Mouse (Mus musculus): ENCODE data around the gene Nfil3.

The Nfil3 gene

GRCm38 (mm10) chr13:52980951-52981421 lies at the start of gene Nfil3:
Gene Nfil3, minus strand, starts transcription at chr13:52981073.
- peak; percentile 91 for DNase-seq (ENCODE audit: low spot score)

GRCm38 (mm10) chr13:53024285-53024684 lies 43.4 kb upstream of the Nfil3 start:
- no peak for DNase-seq (ENCODE audit: low spot score)

- no peak for DNase-seq (ENCODE audit: low spot score)
These were observed 39.4 kb upstream of the Nfil3 start for GRCm38 (mm10) chr13:53020282-53020681.

- DNase-seq (ENCODE audit: low spot score) = no peak
These were observed 38.7 kb upstream of the Nfil3 start for GRCm38 (mm10) chr13:53019532-53019931.

GRCm38 (mm10) chr13:53018976-53019375 lies 38.1 kb upstream of the Nfil3 start:
- no peak for DNase-seq (ENCODE audit: low spot score)

- DNase-seq (ENCODE audit: low spot score) = no peak
These were observed 37.1 kb upstream of the Nfil3 start for GRCm38 (mm10) chr13:53017983-53018382.

GRCm38 (mm10) chr13:53017117-53017516 lies 36.2 kb upstream of the Nfil3 start:
- no peak for DNase-seq (ENCODE audit: low spot score)

GRCm38 (mm10) chr13:53011426-53011825 lies 30.6 kb upstream of the Nfil3 start:
- DNase-seq (ENCODE audit: low spot score) = peak; percentile 12

- DNase-seq (ENCODE audit: low spot score) = peak; percentile 94
These were observed 27.8 kb upstream of the Nfil3 start for GRCm38 (mm10) chr13:53008489-53009184.

- peak; percentile 62 for DNase-seq (ENCODE audit: low spot score)
These were observed 26.9 kb upstream of the Nfil3 start for GRCm38 (mm10) chr13:53007781-53008180.

GRCm38 (mm10) chr13:53003286-53003685 lies 22.4 kb upstream of the Nfil3 start:
- peak; percentile 49 for DNase-seq (ENCODE audit: low spot score)

- peak; percentile 77 for DNase-seq (ENCODE audit: low spot score)
These were observed 20.6 kb upstream of the Nfil3 start for GRCm38 (mm10) chr13:53001511-53001935.

GRCm38 (mm10) chr13:53000481-53000880 lies 19.6 kb upstream of the Nfil3 start:
- DNase-seq (ENCODE audit: low spot score) = no peak

GRCm38 (mm10) chr13:52998541-52998940 lies 17.7 kb upstream of the Nfil3 start:
- no peak for DNase-seq (ENCODE audit: low spot score)

- DNase-seq (ENCODE audit: low spot score) = no peak
These were observed 16.9 kb upstream of the Nfil3 start for GRCm38 (mm10) chr13:52997806-52998205.

GRCm38 (mm10) chr13:52996201-52996600 lies 15.3 kb upstream of the Nfil3 start:
- no peak for DNase-seq (ENCODE audit: low spot score)

- DNase-seq (ENCODE audit: low spot score) = no peak
These were observed 13.5 kb upstream of the Nfil3 start for GRCm38 (mm10) chr13:52994197-52994881.

- DNase-seq (ENCODE audit: low spot score) = no peak
These were observed 9.3 kb upstream of the Nfil3 start for GRCm38 (mm10) chr13:52990139-52990538.

- no peak for DNase-seq (ENCODE audit: low spot score)
These were observed 8.1 kb upstream of the Nfil3 start for GRCm38 (mm10) chr13:52989005-52989404.

GRCm38 (mm10) chr13:52987880-52988279 lies 7.0 kb upstream of the Nfil3 start:
- no peak for DNase-seq (ENCODE audit: low spot score)

GRCm38 (mm10) chr13:52986215-52986780 lies 5.4 kb upstream of the Nfil3 start:
- no peak for DNase-seq (ENCODE audit: low spot score)

- DNase-seq (ENCODE audit: low spot score) = no peak
These were observed 4.8 kb upstream of the Nfil3 start for GRCm38 (mm10) chr13:52985508-52986214.

Measured in MN1 (cell line).